Mouse (Mus musculus) left cerebral cortex, postnatal 4 days (tissue): ENCODE data around the gene Nckap1. TPM values are rescaled to one million over a fixed set of nuclear protein-coding genes. Genes with fewer than 3 reads are reported as not detected.

Source experiments
- DNase-seq: peaks from one replicate; pipeline ENCODE4 v3.0.0-alpha.2; 2022
- intact Hi-C: fragments of 180-260 bp; cut with DNase I; formaldehyde crosslinking; loops from one replicate; pipeline ENCODE4 v1.15.1; 2025
- total RNA-seq, 2 experiments: library from RNA; stranded (reverse); gene quantifications; 2 replicates each; pipeline ENCODE4 v1.2.3; 2021

Nckap1 gene
- 100 to 1,000 TPM; 250 to 254 TPM for total RNA-seq

- DNase-seq = peak; percentile 92
- intact Hi-C loops = no loop called here
These were observed at the start of gene Nckap1 for GRCm38 (mm10) chr2:80581043-80581711. Gene Nckap1, minus strand, starts transcription at chr2:80581380.

GRCm38 (mm10) chr2:80624523-80624922 lies 43.3 kb upstream of the Nckap1 start:
- no peak for DNase-seq
- intact Hi-C loops = no loop called here

GRCm38 (mm10) chr2:80621921-80622320 lies 40.7 kb upstream of the Nckap1 start:
- DNase-seq = no peak
- intact Hi-C loops = no loop called here

- intact Hi-C loops = no loop called here
- DNase-seq = no peak
These were observed 37.8 kb upstream of the Nckap1 start for GRCm38 (mm10) chr2:80618991-80619390.

DNA sequence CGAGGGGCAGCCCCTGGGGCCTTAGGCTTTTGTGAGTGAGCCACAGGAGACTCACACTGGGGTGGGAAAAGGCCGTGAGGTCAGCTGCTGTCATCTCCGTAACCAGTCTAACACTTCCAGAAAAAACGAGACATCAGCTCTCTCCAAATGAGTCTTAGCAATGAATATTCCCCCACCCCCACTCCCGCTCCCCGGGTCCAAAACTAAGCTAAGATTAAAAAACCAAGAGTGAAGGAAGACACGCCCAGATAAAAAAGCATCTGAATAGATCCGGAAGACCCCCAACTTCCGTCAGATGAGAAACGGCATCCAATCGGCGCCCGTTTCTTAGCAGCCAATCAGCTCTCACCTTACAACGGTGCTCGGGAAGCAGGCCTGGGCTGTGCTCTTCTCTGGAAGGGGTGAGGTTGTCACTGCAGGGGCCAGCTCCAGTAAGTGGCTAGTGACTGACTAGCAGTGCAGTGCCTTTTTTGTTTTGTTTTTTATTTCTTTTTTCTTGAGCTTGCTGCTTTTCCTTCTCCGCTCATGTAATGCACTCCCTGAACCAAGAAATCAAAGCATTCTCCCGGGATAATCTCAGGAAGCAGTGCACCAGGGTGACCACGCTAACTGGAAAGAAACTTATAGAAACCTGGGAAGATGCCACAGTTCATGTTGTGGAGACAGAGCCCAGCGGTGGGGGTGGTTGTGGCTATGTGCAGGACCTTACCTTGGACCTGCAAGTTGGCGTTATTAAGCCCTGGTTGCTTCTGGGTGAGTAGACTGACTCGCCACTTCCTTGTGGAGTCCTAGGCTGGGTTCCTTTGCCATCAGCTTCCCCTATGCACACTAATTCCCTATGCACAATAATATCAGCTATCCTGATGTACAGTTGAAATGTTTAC lies 35.9 kb upstream of the Nckap1 start, which contains the start of the genes Dusp19 and Nup35:
TSS of gene Dusp19 (plus strand) at position 192 of the 884 bp plus-strand sequence.
TSS of gene Nup35 (plus strand) at position 383 of the 884 bp plus-strand sequence.
- intact Hi-C loops = no loop called here
- DNase-seq = peak; percentile 92

DNA sequence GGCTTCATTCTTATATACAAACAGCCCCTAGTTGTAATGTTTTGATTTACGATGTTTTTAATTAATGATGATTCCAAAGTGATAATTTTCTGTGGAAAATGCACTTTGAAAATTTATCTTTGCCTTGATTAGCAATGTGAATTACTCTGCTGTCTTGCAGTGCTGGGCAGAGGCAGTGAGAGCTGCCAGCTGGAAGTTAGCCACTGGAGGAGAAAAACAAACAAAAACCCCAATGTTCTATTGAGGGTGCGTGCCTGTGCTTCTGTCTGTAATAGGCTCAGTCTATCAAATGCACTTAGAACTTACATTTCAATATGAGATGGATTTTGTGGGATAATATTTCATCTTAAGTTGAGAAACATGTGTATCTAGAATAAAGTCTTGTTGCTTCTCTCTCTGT lies 31.6 kb upstream of the Nckap1 start:
- intact Hi-C loops = no loop called here
- peak; percentile 43 for DNase-seq

DNA sequence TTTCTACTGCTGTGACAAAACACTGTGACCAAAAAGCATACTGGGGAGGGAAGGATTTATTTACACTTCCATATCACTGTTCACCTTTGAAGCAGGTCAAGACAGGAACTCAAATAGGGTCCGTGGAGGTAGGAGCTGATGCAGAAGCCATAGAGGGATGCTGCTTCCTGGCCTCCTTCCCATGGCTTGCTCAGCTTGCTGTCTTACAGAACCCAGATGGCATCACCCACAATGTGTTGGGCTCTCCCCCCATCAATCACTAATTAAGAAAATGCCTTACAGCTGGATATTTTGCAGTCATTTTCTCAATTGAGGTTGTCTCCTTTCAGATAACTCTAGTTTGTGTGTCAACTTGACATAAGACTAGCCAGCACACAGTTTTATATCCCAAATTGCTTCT lies 31.1 kb upstream of the Nckap1 start:
- intact Hi-C loops = no loop called here
- peak; percentile 4 for DNase-seq

GRCm38 (mm10) chr2:80603771-80604426 lies 22.7 kb upstream of the Nckap1 start:
- peak; percentile 26 for DNase-seq
- intact Hi-C loops = no loop called here

- intact Hi-C loops = no loop called here
- DNase-seq = no peak
These were observed 21.6 kb upstream of the Nckap1 start for GRCm38 (mm10) chr2:80602756-80603155.

GRCm38 (mm10) chr2:80600611-80601010 lies 19.4 kb upstream of the Nckap1 start:
- intact Hi-C loops = no loop called here
- no peak for DNase-seq

GRCm38 (mm10) chr2:80599850-80600249 lies 18.7 kb upstream of the Nckap1 start:
- no peak for DNase-seq
- intact Hi-C loops = no loop called here

DNA sequence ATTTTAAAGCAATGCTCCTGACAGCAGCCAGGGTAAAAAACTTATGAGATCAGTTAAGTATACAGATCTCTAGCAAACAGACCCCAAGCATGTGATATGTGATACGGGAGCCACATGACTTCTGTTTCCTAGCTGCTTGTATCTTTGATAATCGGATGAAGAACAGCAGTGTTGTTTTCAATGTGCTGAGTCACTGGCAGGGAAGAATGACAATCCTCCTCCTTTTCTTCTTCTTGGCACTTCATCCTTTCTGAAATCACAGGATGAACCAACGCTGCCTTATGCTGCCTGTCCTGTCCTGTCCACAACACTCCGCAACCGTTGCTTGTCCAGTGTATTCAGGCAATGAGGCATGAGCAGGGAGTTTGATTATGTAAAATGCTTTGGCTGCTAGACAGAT lies 15.8 kb upstream of the Nckap1 start:
- intact Hi-C loops = no loop called here

GRCm38 (mm10) chr2:80594215-80594918 lies 13.2 kb upstream of the Nckap1 start:
- intact Hi-C loops = no loop called here
- no peak for DNase-seq

More for the DNA sequence above, 15.8 kb upstream of the Nckap1 start:
- no peak for DNase-seq

- DNase-seq = no peak
- intact Hi-C loops = no loop called here
These were observed 1.2 kb upstream of the Nckap1 start for GRCm38 (mm10) chr2:80582356-80582755.

DNA sequence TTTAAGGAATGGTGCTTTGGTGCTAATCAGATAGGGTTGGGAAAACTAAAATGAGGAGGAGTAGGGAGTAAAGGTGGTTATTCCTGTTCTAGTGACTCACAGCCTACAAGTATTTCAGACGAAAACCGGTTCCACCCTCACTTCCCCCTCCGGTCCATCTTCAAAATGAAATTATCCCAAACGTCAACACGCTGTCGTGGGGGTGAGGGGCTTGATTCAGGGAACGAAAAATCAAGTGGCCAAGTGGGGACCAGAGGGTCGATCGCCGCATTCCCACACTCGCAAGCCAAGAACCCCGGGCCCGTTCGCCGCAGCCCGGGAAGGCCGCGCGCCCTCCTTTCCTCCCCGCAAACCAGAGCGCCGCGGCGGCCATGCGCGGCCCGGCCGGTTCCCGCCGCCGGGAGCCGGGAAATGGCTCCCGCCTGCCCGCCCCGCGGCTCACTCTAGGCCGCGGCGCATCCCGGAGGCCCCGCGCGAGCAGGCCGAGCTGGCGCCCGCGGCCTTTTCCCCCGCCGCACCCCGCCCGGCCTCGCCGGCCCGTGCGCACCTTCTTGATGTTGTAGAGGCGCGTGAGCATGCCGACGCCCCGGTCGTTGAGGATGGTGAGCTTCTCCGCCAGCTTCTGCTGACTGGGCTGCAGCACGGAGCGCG lies 744 bp downstream of the Nckap1 start:
- intact Hi-C loops = no loop called here
- DNase-seq = peak; percentile 39

DNA sequence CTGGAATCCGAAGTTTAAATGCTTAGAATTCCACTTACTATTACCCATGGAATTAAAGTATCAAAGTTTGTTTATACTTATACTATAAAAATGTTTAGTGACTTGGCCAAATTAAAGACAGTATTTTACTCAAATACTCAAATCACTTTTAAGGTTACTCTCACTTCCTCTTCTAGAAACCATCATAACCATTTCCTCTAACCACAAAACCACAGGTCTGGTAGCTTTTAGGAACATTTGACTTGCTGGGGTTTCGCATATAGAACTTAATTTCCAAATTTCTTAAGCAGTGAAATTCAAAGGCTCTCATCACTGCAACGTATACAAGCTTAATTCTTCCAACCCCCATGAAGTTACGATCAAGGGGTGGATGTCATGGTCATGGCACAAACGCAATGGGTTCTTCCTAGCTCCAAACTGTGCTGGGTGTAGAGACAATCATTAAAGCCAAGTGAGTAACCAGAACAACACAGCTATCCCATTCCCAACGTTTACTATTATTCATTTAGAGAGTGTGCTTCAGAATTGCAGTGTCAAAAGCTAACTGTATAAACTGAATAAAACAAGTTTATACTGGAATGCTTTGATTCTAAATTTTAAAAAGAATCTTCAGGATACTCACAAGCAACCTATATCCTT lies 1.8 kb downstream of the Nckap1 start:
- intact Hi-C loops = no loop called here
- no peak for DNase-seq

GRCm38 (mm10) chr2:80577286-80577685 lies 3.9 kb downstream of the Nckap1 start:
- intact Hi-C loops = no loop called here
- DNase-seq = no peak

GRCm38 (mm10) chr2:80570656-80571055 lies 10.5 kb downstream of the Nckap1 start:
- DNase-seq = no peak
- intact Hi-C loops = no loop called here

GRCm38 (mm10) chr2:80567411-80567810 lies 13.8 kb downstream of the Nckap1 start:
- no peak for DNase-seq
- intact Hi-C loops = no loop called here

DNA sequence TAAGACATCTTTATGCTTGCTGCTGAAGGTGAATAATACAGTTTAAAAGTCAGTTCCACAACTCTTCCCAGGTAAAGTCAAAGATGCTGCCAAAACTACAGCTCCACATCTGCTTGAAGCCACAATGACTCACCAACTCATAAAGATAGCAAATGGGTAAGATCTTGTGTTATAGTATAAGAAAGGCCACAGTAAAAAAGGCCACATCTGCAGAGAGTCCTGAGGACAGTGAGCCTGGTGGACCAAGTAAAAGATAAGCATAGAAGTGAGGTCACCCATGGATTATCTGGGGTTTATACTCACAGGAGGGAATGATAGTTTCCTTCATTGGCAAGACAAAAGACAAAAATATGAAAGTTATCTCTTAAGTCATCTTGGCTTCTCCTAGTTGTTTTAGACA lies 18.9 kb downstream of the Nckap1 start:
- intact Hi-C loops = no loop called here
- DNase-seq = no peak
